Mouse (Mus musculus): ENCODE data around the gene Eprs. TPM values are rescaled to one million over a fixed set of nuclear protein-coding genes. Genes with fewer than 3 reads are reported as not detected.
A peak's percentile ranks its signal among the peaks of the same experiment; 100 is the strongest.

Gene Eprs
- total RNA-seq, 1 experiment, result 201 TPM

GRCm38 (mm10) chr1:185441703-185442472, 79.0 kb downstream of the Eprs start:
- in situ Hi-C loops (cut with MboI; ENCODE audit: low sequenced_read_pairs in 2 of 2, unreplicated experiment in 2 of 2), result no loop called here
- TF ChIP-seq MAFK (IDR thresholded peaks at IDR 0.05; ENCODE audit: insufficient read depth, low read depth, low read length) (no peak), ZC3H11A (IDR thresholded peaks at IDR 0.05; ENCODE audit: borderline replicate concordance, low read depth, low read length) (no peak), ZNF384 (IDR thresholded peaks at IDR 0.05; ENCODE audit: low read depth, low read length) (no peak), HCFC1 (IDR thresholded peaks at IDR 0.05; ENCODE audit: borderline replicate concordance, insufficient read depth, low read length) (no peak), CHD2 (IDR thresholded peaks at IDR 0.05; ENCODE audit: low read depth, low read length) (no peak)
- no peaks in the 10 kb centered on the region for H3K36me3 ChIP-seq (ENCODE audit: control insufficient read depth, insufficient read depth, low read length, poor library complexity, severe bottlenecking)
- H3K4me3 ChIP-seq (ENCODE audit: insufficient read depth in 1 of 2, low read depth in 1 of 2, low read length in 2 of 2, poor library complexity in 1 of 2, severe bottlenecking in 1 of 2), result no peak overlapping the region
- no peak for DNase-seq (ENCODE audit: low read depth, low spot score)
- no peaks in the 10 kb centered on the region for H3K9me3 ChIP-seq (ENCODE audit: control insufficient read depth, insufficient read depth, low read depth, low read length)
- H3K27ac ChIP-seq (ENCODE audit: insufficient read depth, low read depth, low read length, poor library complexity, severe bottlenecking), result no peak overlapping the region
- H3K9ac ChIP-seq (ENCODE audit: insufficient read depth, low read depth, low read length, poor library complexity, severe bottlenecking), result no peak overlapping the region
- H3K4me1 ChIP-seq (ENCODE audit: control insufficient read depth in 2 of 2, insufficient read depth in 2 of 2, low read length in 2 of 2, poor library complexity in 1 of 2), result no peaks in the 10 kb centered on the region

- Histone ChIP-seq H3K9ac (ENCODE audit: insufficient read depth, low read depth, low read length, poor library complexity, severe bottlenecking) (no peak overlapping the region), H3K4me3 (ENCODE audit: insufficient read depth in 1 of 2, low read depth in 1 of 2, low read length in 2 of 2, poor library complexity in 1 of 2, severe bottlenecking in 1 of 2) (no peak overlapping the region), H3K4me1 (ENCODE audit: control insufficient read depth in 2 of 2, insufficient read depth in 2 of 2, low read length in 2 of 2, poor library complexity in 1 of 2) (no peaks in the 10 kb centered on the region), H3K36me3 (ENCODE audit: control insufficient read depth, insufficient read depth, low read length, poor library complexity, severe bottlenecking) (no peaks in the 10 kb centered on the region), H3K9me3 (ENCODE audit: control insufficient read depth, insufficient read depth, low read depth, low read length) (no peaks in the 10 kb centered on the region), H3K27ac (ENCODE audit: insufficient read depth, low read depth, low read length, poor library complexity, severe bottlenecking) (no peak overlapping the region)
- no peak for DNase-seq (ENCODE audit: low read depth, low spot score)
- in situ Hi-C loops (cut with MboI; ENCODE audit: low sequenced_read_pairs in 2 of 2, unreplicated experiment in 2 of 2), result no loop called here
- TF ChIP-seq ZNF384 (IDR thresholded peaks at IDR 0.05; ENCODE audit: low read depth, low read length) (no peak), CHD2 (IDR thresholded peaks at IDR 0.05; ENCODE audit: low read depth, low read length) (no peak), HCFC1 (IDR thresholded peaks at IDR 0.05; ENCODE audit: borderline replicate concordance, insufficient read depth, low read length) (no peak), MAFK (IDR thresholded peaks at IDR 0.05; ENCODE audit: insufficient read depth, low read depth, low read length) (0 out of 2 replicates have a peak, but pooled peaks have one; percentile 16), ZC3H11A (IDR thresholded peaks at IDR 0.05; ENCODE audit: borderline replicate concordance, low read depth, low read length) (no peak)
These were observed 86.1 kb downstream of the Eprs start for GRCm38 (mm10) chr1:185448936-185449335.

GRCm38 (mm10) chr1:185449727-185450126, 86.9 kb downstream of the Eprs start:
- Histone ChIP-seq H3K4me1 (ENCODE audit: control insufficient read depth in 2 of 2, insufficient read depth in 2 of 2, low read length in 2 of 2, poor library complexity in 1 of 2) (peaks cover 0 to 4% of the 10 kb centered on the region in 2 experiments; a peak in 1 of 4 replicates), H3K27ac (ENCODE audit: insufficient read depth, low read depth, low read length, poor library complexity, severe bottlenecking) (no peak overlapping the region), H3K9ac (ENCODE audit: insufficient read depth, low read depth, low read length, poor library complexity, severe bottlenecking) (no peak overlapping the region), H3K4me3 (ENCODE audit: insufficient read depth in 1 of 2, low read depth in 1 of 2, low read length in 2 of 2, poor library complexity in 1 of 2, severe bottlenecking in 1 of 2) (no peak overlapping the region), H3K9me3 (ENCODE audit: control insufficient read depth, insufficient read depth, low read depth, low read length) (no peaks in the 10 kb centered on the region), H3K36me3 (ENCODE audit: control insufficient read depth, insufficient read depth, low read length, poor library complexity, severe bottlenecking) (no peaks in the 10 kb centered on the region)
- TF ChIP-seq CHD2 (IDR thresholded peaks at IDR 0.05; ENCODE audit: low read depth, low read length) (no peak), ZC3H11A (IDR thresholded peaks at IDR 0.05; ENCODE audit: borderline replicate concordance, low read depth, low read length) (no peak), ZNF384 (IDR thresholded peaks at IDR 0.05; ENCODE audit: low read depth, low read length) (no peak), MAFK (IDR thresholded peaks at IDR 0.05; ENCODE audit: insufficient read depth, low read depth, low read length) (no peak), HCFC1 (IDR thresholded peaks at IDR 0.05; ENCODE audit: borderline replicate concordance, insufficient read depth, low read length) (no peak)
- no peak for DNase-seq (ENCODE audit: low read depth, low spot score)
- in situ Hi-C loops (cut with MboI; ENCODE audit: low sequenced_read_pairs in 2 of 2, unreplicated experiment in 2 of 2), result no loop called here

GRCm38 (mm10) chr1:185451077-185451476, 88.2 kb downstream of the Eprs start:
- Histone ChIP-seq H3K9ac (ENCODE audit: insufficient read depth, low read depth, low read length, poor library complexity, severe bottlenecking) (no peak overlapping the region), H3K4me3 (ENCODE audit: insufficient read depth in 1 of 2, low read depth in 1 of 2, low read length in 2 of 2, poor library complexity in 1 of 2, severe bottlenecking in 1 of 2) (no peak overlapping the region), H3K4me1 (ENCODE audit: control insufficient read depth in 2 of 2, insufficient read depth in 2 of 2, low read length in 2 of 2, poor library complexity in 1 of 2) (peaks cover 0 to 4% of the 10 kb centered on the region in 2 experiments; a peak in 1 of 4 replicates), H3K9me3 (ENCODE audit: control insufficient read depth, insufficient read depth, low read depth, low read length) (no peaks in the 10 kb centered on the region), H3K36me3 (ENCODE audit: control insufficient read depth, insufficient read depth, low read length, poor library complexity, severe bottlenecking) (no peaks in the 10 kb centered on the region), H3K27ac (ENCODE audit: insufficient read depth, low read depth, low read length, poor library complexity, severe bottlenecking) (no peak overlapping the region)
- in situ Hi-C loops (cut with MboI; ENCODE audit: low sequenced_read_pairs in 2 of 2, unreplicated experiment in 2 of 2), result no loop called here
- no peak for DNase-seq (ENCODE audit: low read depth, low spot score)
- TF ChIP-seq HCFC1 (IDR thresholded peaks at IDR 0.05; ENCODE audit: borderline replicate concordance, insufficient read depth, low read length) (no peak), ZNF384 (IDR thresholded peaks at IDR 0.05; ENCODE audit: low read depth, low read length) (no peak), CHD2 (IDR thresholded peaks at IDR 0.05; ENCODE audit: low read depth, low read length) (no peak), MAFK (IDR thresholded peaks at IDR 0.05; ENCODE audit: insufficient read depth, low read depth, low read length) (no peak), ZC3H11A (IDR thresholded peaks at IDR 0.05; ENCODE audit: borderline replicate concordance, low read depth, low read length) (no peak)

All from ES-E14 (cell line).